Mouse (Mus musculus) heart, adult 2 months (tissue): Measurements from ENCODE around the gene Zbtb14.

Experiments
- CTCF ChIP-seq: fragments of 200-600 bp; IDR thresholded peaks from 2 replicates; pipeline ENCODE4 v1.8.1; 2022; ENCODE audit warnings: antibody characterized with exemption, mild to moderate bottlenecking, moderate library complexity
- EP300 ChIP-seq: fragments of 200-500 bp; IDR thresholded peaks from 2 replicates; pipeline ENCODE4 v1.6.1; 2011; ENCODE audit warnings: low read depth, low read length, control low read depth; ENCODE audit not compliant: insufficient read depth
- POLR2A ChIP-seq: fragments of 200-500 bp; IDR thresholded peaks from 2 replicates; pipeline ENCODE4 v1.6.1; 2011; ENCODE audit warnings: mild to moderate bottlenecking, low read depth, low read length, control low read depth; ENCODE audit not compliant: insufficient read depth

GRCm38 (mm10) chr17:69437836-69438235, 55.0 kb downstream of the Zbtb14 start:
- no peak for TF ChIP-seq EP300
- TF ChIP-seq POLR2A = no peak
- TF ChIP-seq CTCF = no peak
